ENCODE assay signal across 8 mouse cellular contexts in the genomic region with DNA sequence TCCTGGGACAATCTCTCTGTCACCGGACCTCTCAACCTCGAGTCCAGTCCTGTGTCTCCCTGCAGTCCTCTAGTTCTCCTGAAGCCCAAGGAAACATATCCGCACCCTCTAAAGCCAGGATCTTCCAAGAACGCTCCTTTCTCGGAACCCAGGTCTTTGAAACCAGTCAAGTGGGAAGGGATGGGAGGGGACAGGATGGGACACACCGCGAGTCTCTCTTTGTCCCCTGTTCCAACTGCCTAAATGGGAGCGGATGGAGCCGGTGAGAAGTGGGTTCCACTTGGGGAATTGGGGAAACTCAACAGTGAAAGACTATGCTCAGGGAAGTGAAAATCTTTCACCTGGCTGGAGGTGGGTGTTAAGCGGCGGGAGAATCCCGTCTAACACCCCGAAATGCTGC. TPM values are rescaled to one million over a fixed set of nuclear protein-coding genes. Genes with fewer than 3 reads are reported as not detected.
DNase-seq lines count a peak whose midpoint lies in the region; ATAC-seq and TF ChIP-seq lines count a peak whose summit lies in the region.

No protein-coding gene starts in this region.

- no peaks in the 10 kb centered on the region for H3K9me3 ChIP-seq in heart, embryonic 12.5 days (replicated peaks)
- H3K9me3 ChIP-seq in hindbrain, embryonic 15.5 days = no peaks in the 10 kb centered on the region
- no peaks in the 10 kb centered on the region for H3K9me3 ChIP-seq in midbrain, postnatal 0 days (ENCODE audit: low read length)

- 23% methylated on average over 13 of the region's 13 CpGs for WGBS in heart, embryonic 12.5 days
- WGBS in hindbrain, embryonic 15.5 days = 14% methylated on average over 13 of the region's 13 CpGs
- whole genome bisulfite sequencing in midbrain, postnatal 0 days = 26% methylated on average over 13 of the region's 13 CpGs

- no peak for ATAC-seq in heart, embryonic 12.5 days (ENCODE audit: insufficient number of reproducible peaks, low FRiP score)
- peak; percentile 40; the same call in 1 of the 2 replicates for ATAC-seq in hindbrain, embryonic 15.5 days (ENCODE audit: low FRiP score, low read depth)
- peak; percentile 22; the same call in 1 of the 2 replicates for ATAC-seq in midbrain, postnatal 0 days (ENCODE audit: low FRiP score)
- no peak for ATAC-seq in activated CD4-positive, CD25-positive, alpha-beta regulatory T cell, adult 4 months

- no peak overlapping the region for H3K27ac ChIP-seq in heart, embryonic 12.5 days (ENCODE audit: poor library complexity, severe bottlenecking)
- no peak overlapping the region for H3K27ac ChIP-seq in bone marrow macrophage, adult 2 months (ENCODE audit: insufficient read depth, low read depth, low read length)
- peak overlapping the region; percentile 63 for H3K27ac ChIP-seq in hindbrain, embryonic 15.5 days (replicated peaks)
- H3K27ac ChIP-seq in midbrain, postnatal 0 days (ENCODE audit: low read depth, low read length) = peak overlapping the region; percentile 47; the same call in 1 of the 2 replicates

- TF ChIP-seq CTCF in bone marrow macrophage, adult 2 months (IDR thresholded peaks at IDR 0.05; ENCODE audit: low read depth, low read length) = no peak
- no peak for TF ChIP-seq CTCF in midbrain, postnatal 0 days (IDR thresholded peaks at IDR 0.05)

- no peaks in the 10 kb centered on the region for H3K4me1 ChIP-seq in heart, embryonic 12.5 days (replicated peaks)
- H3K4me1 ChIP-seq in bone marrow macrophage, adult 2 months (ENCODE audit: control insufficient read depth, insufficient read depth, low read length) = no peaks in the 10 kb centered on the region
- no peaks in the 10 kb centered on the region for H3K4me1 ChIP-seq in hindbrain, embryonic 15.5 days (replicated peaks)
- H3K4me1 ChIP-seq in midbrain, postnatal 0 days (ENCODE audit: insufficient read depth, low read length) = no peaks in the 10 kb centered on the region

- H3K36me3 ChIP-seq in heart, embryonic 12.5 days = no peaks in the 10 kb centered on the region
- H3K36me3 ChIP-seq in hindbrain, embryonic 15.5 days = no peaks in the 10 kb centered on the region
- H3K36me3 ChIP-seq in midbrain, postnatal 0 days (ENCODE audit: insufficient read depth, low read length) = no peaks in the 10 kb centered on the region

- peak overlapping the region; percentile 62 for H3K4me3 ChIP-seq in heart, embryonic 12.5 days
- H3K4me3 ChIP-seq in bone marrow macrophage, adult 2 months (ENCODE audit: insufficient read depth, low read length) = peak overlapping the region; percentile 54
- H3K4me3 ChIP-seq in hindbrain, embryonic 15.5 days = peak overlapping the region; percentile 61
- peak overlapping the region; percentile 57 for H3K4me3 ChIP-seq in midbrain, postnatal 0 days (ENCODE audit: low read depth, low read length)

- DNase-seq in heart, postnatal 4 days = no peak
- no peak for DNase-seq in midbrain, postnatal 0 days (ENCODE audit: low spot score)
- DNase-seq in thymus, adult 18-20 months = no peak
- no peak for DNase-seq in layer of hippocampus, adult 9-10 months (ENCODE audit: low spot score)

- peaks cover 29% of the 10 kb centered on the region; the same call in 1 of the 2 replicates for H3K27me3 ChIP-seq in heart, embryonic 12.5 days (replicated peaks)
- peaks cover 3% of the 10 kb centered on the region; the same call in 1 of the 2 replicates for H3K27me3 ChIP-seq in hindbrain, embryonic 15.5 days
- no peaks in the 10 kb centered on the region for H3K27me3 ChIP-seq in midbrain, postnatal 0 days (ENCODE audit: insufficient read depth, low read length)

- peak overlapping the region; percentile 99 for H3K4me2 ChIP-seq in heart, embryonic 12.5 days
- H3K4me2 ChIP-seq in hindbrain, embryonic 15.5 days = peak overlapping the region; percentile 61
- peak overlapping the region; percentile 63 for H3K4me2 ChIP-seq in midbrain, postnatal 0 days (ENCODE audit: low read depth, low read length, poor library complexity, severe bottlenecking)

- peak overlapping the region; percentile 68 for H3K9ac ChIP-seq in heart, embryonic 12.5 days
- peak overlapping the region; percentile 65 for H3K9ac ChIP-seq in hindbrain, embryonic 15.5 days
- peak overlapping the region; percentile 54 for H3K9ac ChIP-seq in midbrain, postnatal 0 days (replicated peaks; ENCODE audit: low read length, poor library complexity, severe bottlenecking)

- no peak for TF ChIP-seq POLR2A in bone marrow macrophage, adult 2 months (IDR thresholded peaks at IDR 0.05; ENCODE audit: borderline replicate concordance, low read depth, low read length)

RNA-seq across cellular contexts. Expression of gene Gpm6b, which starts 0.8 kb away (rescaled TPM):
- 5.0 and 5.5 TPM in 2 replicates for polyA plus RNA-seq in heart, embryonic 12.5 days (2016; fragmentation: Nextera tagmentation; extraction: Ambion mirVana)
- 1 to 10 TPM; 6.2 to 6.4 TPM for total RNA-seq in heart, postnatal 4 days (2021)
- not detected in 2 replicates for polyA plus RNA-seq in bone marrow macrophage, adult 2 months (2012; ENCODE audit: insufficient read depth, insufficient read length, missing spikeins)
- 262 and 292 TPM in 2 replicates for polyA plus RNA-seq in hindbrain, embryonic 15.5 days (2015; fragmentation: Nextera tagmentation; extraction: Ambion mirVana)
- 322 and 332 TPM in 2 replicates for total RNA-seq in midbrain, postnatal 0 days (2014; rRNA removed)
- polyA plus RNA-seq in midbrain, postnatal 0 days (2015; fragmentation: Nextera tagmentation; extraction: Ambion mirVana) = 265 and 280 TPM in 2 replicates
- 10 to 100 TPM; 23.7 to 23.9 TPM for polyA plus RNA-seq in activated CD4-positive, CD25-positive, alpha-beta regulatory T cell, adult 4 months (2017; shearing (Covaris generic))

Comparison
In these comparisons a context has a peak if more than half of its experiments do, and no peak if none do; other contexts are left out.
1. ATAC-seq: peak in hindbrain, embryonic 15.5 days (single experiment) and midbrain, postnatal 0 days (single experiment); none in heart, embryonic 12.5 days (single experiment) and activated CD4-positive, CD25-positive, alpha-beta regulatory T cell, adult 4 months (single experiment).
2. H3K27ac ChIP-seq: peak in hindbrain, embryonic 15.5 days (single experiment) and midbrain, postnatal 0 days (single experiment); none in heart, embryonic 12.5 days (single experiment) and bone marrow macrophage, adult 2 months (single experiment).
3. RNA of gene Gpm6b, which starts 0.8 kb away (polyA plus RNA-seq): 262 to 292 TPM in hindbrain, embryonic 15.5 days and 265 to 280 TPM in midbrain, postnatal 0 days; 23.7 to 23.9 TPM in activated CD4-positive, CD25-positive, alpha-beta regulatory T cell, adult 4 months, 5.0 to 5.5 TPM in heart, embryonic 12.5 days and not detected in bone marrow macrophage, adult 2 months; every median in the first group is over 10 times any median in the second.
4. Peak in every context shown above with its lines, with median percentiles within 50 percentile points of each other: H3K4me2 ChIP-seq, H3K4me3 ChIP-seq and H3K9ac ChIP-seq.